Mouse (Mus musculus) stomach, postnatal 0 days (tissue): ENCODE measurements at regions not wholly inside any gene's neighbourhood (a gene's known extent, or its start where the extent isn't known, plus 50 kb on each side); places are given as distances from the start of the nearest gene placed in this dataset.

ENCODE experiments used
- ATAC-seq: fragments of 200-750 bp; cut with Nextera tagmentation; 2 replicates; pipeline ENCODE4 v1.8.0; 2017; ENCODE audit not compliant: low FRiP score, low TSS enrichment
- DNase-seq: peaks from one replicate; pipeline ENCODE4 v3.0.0-alpha.2; 2016; ENCODE audit warnings: low spot score
- H3K27ac ChIP-seq: fragments of 300-500 bp; sonication (generic); replicated peaks from 2 replicates; pipeline ENCODE4 v1.5.1; 2014; ENCODE audit warnings: mild to moderate bottlenecking, control low read depth
- H3K27me3 ChIP-seq: fragments of 300-500 bp; sonication (generic); 2 replicates; pipeline ENCODE4 v1.6.1; 2014; ENCODE audit warnings: low read length; ENCODE audit not compliant: control insufficient read depth, insufficient read depth
- H3K36me3 ChIP-seq: fragments of 300-500 bp; sonication (generic); 2 replicates; pipeline ENCODE4 v1.6.1; 2014; ENCODE audit warnings: low read length, mixed read lengths; ENCODE audit not compliant: control insufficient read depth, insufficient read depth
- H3K4me1 ChIP-seq: fragments of 300-500 bp; sonication (generic); replicated peaks from 2 replicates; pipeline ENCODE4 v1.6.1; 2014; ENCODE audit warnings: antibody characterized with exemption; ENCODE audit not compliant: control insufficient read depth, insufficient read depth
- H3K4me2 ChIP-seq: fragments of 300-500 bp; sonication (generic); replicated peaks from 2 replicates; pipeline ENCODE4 v1.6.1; 2014; ENCODE audit warnings: low read depth, mild to moderate bottlenecking, control low read depth, moderate library complexity
- H3K4me3 ChIP-seq: fragments of 300-500 bp; sonication (generic); 2 replicates; pipeline ENCODE4 v1.5.1; 2014; ENCODE audit warnings: low read depth, low read length, control low read depth
- H3K9ac ChIP-seq: fragments of 300-500 bp; sonication (generic); 2 replicates; pipeline ENCODE4 v1.6.1; 2014; ENCODE audit warnings: mild to moderate bottlenecking, low read length, control low read depth, mixed read lengths
- H3K9me3 ChIP-seq: fragments of 300-500 bp; sonication (generic); 2 replicates; pipeline ENCODE4 v1.6.1; 2016; ENCODE audit warnings: low read length; ENCODE audit not compliant: control insufficient read depth
- CTCF ChIP-seq: IDR thresholded peaks from 2 replicates; pipeline ENCODE4 v1.5.1; 2016; ENCODE audit warnings: antibody characterized with exemption, low read depth, mild to moderate bottlenecking, moderate library complexity
- EP300 ChIP-seq: optimal IDR thresholded peaks from 2 replicates; pipeline ENCODE3; 2016; ENCODE audit warnings: antibody characterized with exemption
- WGBS: fragments of 180-500 bp; shearing (Covaris S2); extraction: QIAGEN DNeasy Blood & Tissue Kit; methylation state at CpG from one replicate; pipeline ENCODE4 v1.1.7; 2014; 5-methylcytosine and 5-hydroxymethylcytosine counted together

- Histone ChIP-seq H3K9me3 (no peaks in the 10 kb centered on the region), H3K36me3 (no peaks in the 10 kb centered on the region), H3K4me2 (no peak overlapping the region), H3K4me3 (no peak overlapping the region), H3K27ac (no peak overlapping the region), H3K9ac (no peak overlapping the region), H3K27me3 (no peaks in the 10 kb centered on the region), H3K4me1 (no peaks in the 10 kb centered on the region)
- TF ChIP-seq CTCF: no peak
- TF ChIP-seq EP300: no peak
- DNase-seq: no peak
- no peak for ATAC-seq
- 74% methylated on average over 2 of the region's 2 CpGs for WGBS
Observed at GRCm38 (mm10) chr5:42560537-42560936, 492.8 kb downstream of the Gm16223 start.

GRCm38 (mm10) chr5:42563406-42563805, 495.6 kb downstream of the Gm16223 start:
- Histone ChIP-seq H3K4me1 (no peaks in the 10 kb centered on the region), H3K36me3 (no peaks in the 10 kb centered on the region), H3K27ac (no peak overlapping the region), H3K4me2 (no peak overlapping the region), H3K9ac (no peak overlapping the region), H3K9me3 (no peaks in the 10 kb centered on the region), H3K4me3 (no peak overlapping the region), H3K27me3 (no peaks in the 10 kb centered on the region)
- no peak for ATAC-seq
- no peak for TF ChIP-seq EP300
- TF ChIP-seq CTCF: no peak
- DNase-seq: no peak

GRCm38 (mm10) chr5:42575971-42576370, 508.2 kb downstream of the Gm16223 start:
- DNase-seq: no peak
- H3K9ac ChIP-seq: no peak overlapping the region
- no peak overlapping the region for H3K4me2 ChIP-seq
- H3K27ac ChIP-seq: no peak overlapping the region
- TF ChIP-seq EP300 (no peak), CTCF (no peak)
- H3K4me1 ChIP-seq: no peaks in the 10 kb centered on the region
- 82% methylated on average over 2 of the region's 2 CpGs for WGBS
- no peaks in the 10 kb centered on the region for H3K27me3 ChIP-seq
- no peaks in the 10 kb centered on the region for H3K36me3 ChIP-seq
- H3K4me3 ChIP-seq: no peak overlapping the region
- ATAC-seq: no peak
- H3K9me3 ChIP-seq: no peaks in the 10 kb centered on the region

- no peak overlapping the region for H3K9ac ChIP-seq
- no peaks in the 10 kb centered on the region for H3K36me3 ChIP-seq
- no peak overlapping the region for H3K27ac ChIP-seq
- H3K4me2 ChIP-seq: no peak overlapping the region
- H3K27me3 ChIP-seq: no peaks in the 10 kb centered on the region
- ATAC-seq (no peak), DNase-seq (no peak)
- no peaks in the 10 kb centered on the region for H3K4me1 ChIP-seq
- H3K9me3 ChIP-seq: no peaks in the 10 kb centered on the region
- H3K4me3 ChIP-seq: no peak overlapping the region
- TF ChIP-seq EP300: no peak
- TF ChIP-seq CTCF: no peak
- WGBS: 67% methylated on average over 5 of the region's 5 CpGs
Observed at GRCm38 (mm10) chr5:42578208-42578844, 510.6 kb downstream of the Gm16223 start.

- no peak overlapping the region for H3K27ac ChIP-seq
- no peak overlapping the region for H3K4me3 ChIP-seq
- no peak overlapping the region for H3K4me2 ChIP-seq
- WGBS: 39% methylated on average over 3 of the region's 3 CpGs
- TF ChIP-seq CTCF: no peak
- ATAC-seq: no peak
- no peaks in the 10 kb centered on the region for H3K9me3 ChIP-seq
- no peak overlapping the region for H3K9ac ChIP-seq
- no peaks in the 10 kb centered on the region for H3K4me1 ChIP-seq
- no peaks in the 10 kb centered on the region for H3K27me3 ChIP-seq
- DNase-seq: no peak
- H3K36me3 ChIP-seq: no peaks in the 10 kb centered on the region
Observed at GRCm38 (mm10) chr5:42620698-42621097, 552.9 kb downstream of the Gm16223 start.

- Histone ChIP-seq H3K27me3 (no peaks in the 10 kb centered on the region), H3K4me1 (no peaks in the 10 kb centered on the region), H3K36me3 (no peaks in the 10 kb centered on the region), H3K9me3 (no peaks in the 10 kb centered on the region), H3K9ac (no peak overlapping the region), H3K4me2 (no peak overlapping the region), H3K27ac (no peak overlapping the region), H3K4me3 (no peak overlapping the region)
- ATAC-seq (no peak), DNase-seq (no peak)
- TF ChIP-seq EP300 (no peak), CTCF (no peak)
- 80% methylated on average over 9 of the region's 9 CpGs for WGBS
Observed at GRCm38 (mm10) chr5:42636162-42636823, 568.5 kb downstream of the Gm16223 start.
